Mouse (Mus musculus) cerebellum, adult 8-10 months (tissue): ENCODE results near the gene Bpi.

Experiments
- DNase-seq: peaks from one replicate; pipeline ENCODE4 v3.0.0; 2022

Gene Bpi

GRCm38 (mm10) chr2:158258005-158258418 lies at the start of gene Bpi:
Gene Bpi, plus strand, starts transcription at chr2:158258094.
- DNase-seq, result no peak

- DNase-seq, result no peak
Measured at GRCm38 (mm10) chr2:158209776-158210175, 48.1 kb upstream of the Bpi start.

- DNase-seq, result peak; percentile 41
Measured at GRCm38 (mm10) chr2:158210503-158210902, 47.4 kb upstream of the Bpi start.

DNA sequence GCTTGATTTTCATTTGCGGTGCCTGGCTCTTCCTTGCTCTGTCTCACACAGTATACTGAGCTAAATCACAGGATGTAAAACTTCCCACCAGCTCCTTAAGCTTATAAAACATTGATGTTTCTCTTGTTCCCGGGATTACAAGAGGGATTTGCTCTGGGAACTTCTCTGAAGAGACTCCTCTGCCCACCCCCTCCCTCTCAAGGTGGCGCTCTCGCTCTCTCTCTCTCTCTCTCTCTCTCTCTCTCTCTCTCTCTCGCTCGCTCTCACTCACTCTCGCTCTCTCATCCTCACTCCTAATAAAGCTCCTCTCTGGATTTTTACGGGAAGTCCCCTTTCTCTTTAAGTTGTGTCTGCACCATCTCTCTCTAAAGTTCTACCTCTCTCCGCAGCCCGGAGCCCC lies 46.9 kb upstream of the Bpi start:
- DNase-seq, result no peak

DNA sequence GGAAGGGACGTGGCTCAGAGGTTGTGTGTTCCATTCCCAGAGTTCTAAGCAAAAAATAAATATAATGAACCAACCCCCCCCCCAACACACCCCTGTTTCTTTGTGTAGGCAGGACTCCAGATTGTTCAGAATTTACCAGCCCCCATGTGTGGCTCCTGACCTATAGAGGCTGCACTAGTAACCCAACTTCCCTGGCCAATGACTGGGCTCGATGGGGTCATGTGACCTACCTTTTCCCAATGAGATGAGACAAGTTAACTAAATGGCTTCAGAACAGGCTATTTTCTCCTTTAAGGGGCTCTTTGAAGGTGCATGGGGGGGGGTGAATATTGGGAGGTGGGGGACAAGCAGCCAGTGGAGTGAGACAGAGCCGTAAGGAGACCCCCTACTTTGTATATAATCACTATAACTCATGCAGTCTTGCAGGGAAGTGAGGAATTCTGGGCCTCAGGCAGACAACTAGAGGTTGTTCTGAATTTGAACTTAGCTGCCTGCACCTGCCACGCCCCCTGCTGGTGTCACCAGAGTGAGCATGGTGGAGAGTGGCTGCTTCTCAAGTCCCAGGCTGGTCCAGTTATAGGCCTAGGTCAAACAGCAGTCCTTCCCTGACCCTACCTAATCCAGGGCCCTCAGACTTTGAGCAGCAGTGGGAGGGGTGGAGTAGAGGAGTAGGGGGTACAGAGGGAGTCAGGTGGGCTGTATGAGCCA lies 46.0 kb upstream of the Bpi start:
- no peak for DNase-seq

DNA sequence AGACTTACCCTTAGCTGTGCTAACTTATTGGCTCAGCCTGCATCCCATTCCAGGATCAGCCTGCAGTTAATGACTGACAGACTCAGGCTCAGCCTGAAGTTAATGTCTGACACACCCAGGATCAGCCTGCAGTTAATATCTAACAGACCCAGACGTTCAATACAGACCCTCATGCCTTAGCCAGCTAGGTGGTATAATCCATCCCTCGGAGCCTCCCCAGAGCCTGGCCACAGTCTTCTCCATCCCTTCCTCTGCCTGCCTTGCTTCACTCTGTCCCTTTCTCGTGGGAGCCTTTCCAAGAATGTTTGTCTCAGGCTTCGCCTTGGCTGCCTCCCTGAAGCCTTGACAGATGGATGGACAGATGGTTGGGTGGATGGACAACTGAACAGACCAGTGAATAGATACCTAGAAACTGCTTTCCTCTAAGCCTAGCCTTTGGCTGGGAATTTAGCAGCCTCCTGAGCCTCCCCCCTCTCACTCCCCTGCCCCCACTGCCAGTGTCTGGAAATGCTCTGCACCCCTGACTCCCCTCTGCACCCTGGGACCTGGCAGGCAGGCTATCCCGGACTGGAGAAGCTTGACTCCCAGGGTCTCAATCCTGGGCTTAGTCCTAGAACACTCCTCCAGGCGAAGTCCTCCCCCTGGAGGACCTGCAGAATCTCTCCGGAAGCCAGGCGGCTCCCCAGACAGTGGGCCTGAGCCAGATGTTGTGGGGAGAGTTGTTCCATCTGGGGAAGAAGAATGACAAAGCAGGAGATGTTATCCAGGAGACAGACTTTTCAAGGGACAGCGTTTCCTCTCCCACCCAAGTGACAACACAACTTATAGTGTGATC lies 42.4 kb upstream of the Bpi start:
- DNase-seq, result peak; percentile 86

DNA sequence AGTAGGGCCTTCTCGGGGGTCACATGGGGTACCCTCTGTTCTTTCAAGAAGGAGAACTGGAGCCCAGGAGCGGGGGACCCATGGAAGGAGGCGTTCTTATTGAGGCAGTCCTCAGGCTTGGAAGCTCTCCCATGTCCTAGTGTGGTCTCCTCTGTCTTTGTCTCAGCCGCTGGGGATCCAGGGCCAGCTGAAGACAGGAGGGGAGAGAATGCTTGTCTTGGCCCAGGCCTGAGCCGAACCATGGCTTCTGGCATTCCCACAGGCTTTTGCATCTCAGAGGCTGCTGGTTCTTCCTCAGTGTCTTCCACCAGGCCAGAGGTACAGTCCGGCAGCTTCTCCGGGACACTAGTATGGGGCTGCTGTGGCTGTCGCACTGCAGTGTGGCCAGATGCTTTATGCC lies 41.4 kb upstream of the Bpi start:
- no peak for DNase-seq

DNA sequence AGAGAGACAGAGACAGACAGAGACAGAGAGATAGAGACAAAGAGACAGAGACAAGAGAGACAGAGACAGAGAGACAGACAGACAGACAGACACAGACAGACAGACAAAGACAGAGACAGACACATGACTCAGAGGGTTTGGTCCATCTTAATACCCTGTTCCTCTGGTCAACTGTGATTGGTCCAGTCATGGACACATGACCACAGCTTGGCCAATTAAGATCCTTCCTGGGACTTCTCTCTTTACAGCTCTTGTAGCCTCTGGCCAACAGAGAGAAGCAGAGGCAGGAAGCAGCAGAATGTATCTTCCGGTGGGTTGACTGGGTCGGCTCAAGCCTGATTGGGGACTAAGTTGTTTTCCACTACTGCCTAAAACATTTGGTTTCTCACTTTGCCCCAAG lies 38.3 kb upstream of the Bpi start:
- DNase-seq, result no peak

- no peak for DNase-seq
Measured at GRCm38 (mm10) chr2:158221446-158222084, 36.3 kb upstream of the Bpi start.

GRCm38 (mm10) chr2:158222664-158223063 lies 35.2 kb upstream of the Bpi start:
- DNase-seq, result no peak

- DNase-seq, result no peak
Measured at GRCm38 (mm10) chr2:158223497-158223896, 34.4 kb upstream of the Bpi start.

DNA sequence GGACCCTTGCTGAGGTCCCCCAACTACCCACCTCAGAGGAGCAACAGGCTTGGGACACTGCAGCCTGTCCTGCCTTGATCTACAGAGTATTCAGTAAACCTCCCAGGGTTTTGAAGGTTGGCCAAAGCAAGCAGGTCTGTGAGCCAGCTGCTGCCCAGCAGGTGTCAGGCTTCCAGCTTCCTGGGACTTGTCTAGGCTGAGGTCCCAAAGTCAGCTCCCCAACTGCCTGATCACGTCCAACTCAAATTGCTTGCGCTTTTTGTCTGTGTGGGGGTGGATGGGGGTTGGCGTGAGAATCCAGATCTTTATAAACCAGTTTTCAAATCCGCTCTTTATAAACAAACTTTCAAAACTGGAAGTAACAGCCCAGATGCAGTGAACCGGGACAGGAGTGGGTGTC lies 32.6 kb upstream of the Bpi start:
- DNase-seq, result no peak

GRCm38 (mm10) chr2:158228670-158229502 lies 29.0 kb upstream of the Bpi start, which contains the start of gene D630003M21Rik:
Gene D630003M21Rik, minus strand, starts transcription at chr2:158229222.
- no peak for DNase-seq

GRCm38 (mm10) chr2:158229503-158229892 lies 28.4 kb upstream of the Bpi start:
- DNase-seq, result no peak

- no peak for DNase-seq
Measured at GRCm38 (mm10) chr2:158230617-158231016, 27.3 kb upstream of the Bpi start.

GRCm38 (mm10) chr2:158231071-158231470 lies 26.8 kb upstream of the Bpi start:
- DNase-seq, result no peak

DNA sequence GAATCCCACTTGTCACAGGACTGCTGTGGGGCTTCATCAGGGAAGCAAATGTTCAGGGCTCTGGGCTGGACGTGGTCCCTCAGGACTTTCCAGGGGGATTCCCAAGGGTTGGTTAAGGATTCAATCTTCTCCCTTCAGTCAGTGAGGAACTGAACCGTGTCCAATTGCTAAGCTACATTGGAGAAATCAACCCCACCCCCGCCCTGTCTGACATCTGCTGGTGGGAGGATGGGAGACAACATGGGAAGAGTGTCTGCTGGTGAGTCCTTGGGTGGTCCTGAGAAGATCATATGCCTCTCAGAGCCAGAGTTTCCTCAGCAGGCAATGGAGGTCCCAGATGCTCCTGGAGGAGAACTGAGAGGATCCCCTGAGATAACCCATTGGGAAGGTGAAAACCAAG lies 25.5 kb upstream of the Bpi start:
- no peak for DNase-seq

DNA sequence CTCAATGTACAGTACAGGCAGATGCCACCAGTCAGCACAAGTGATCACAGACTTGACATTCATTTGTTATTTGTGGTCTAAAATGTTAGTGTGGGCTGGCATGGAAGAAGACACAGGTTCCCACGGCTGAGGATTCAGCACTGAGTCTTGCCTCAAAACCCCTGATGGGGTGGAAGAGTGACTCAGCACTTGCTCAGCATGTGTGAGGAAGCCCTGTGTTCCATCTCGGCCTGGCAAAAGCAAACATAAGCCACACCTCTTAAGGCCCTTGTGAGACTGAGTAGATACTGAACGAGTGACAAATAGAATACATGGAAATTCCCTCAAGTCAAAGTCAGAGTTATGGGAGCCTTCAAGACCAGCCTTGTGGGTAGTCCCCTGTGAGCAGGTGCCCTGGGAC lies 24.8 kb upstream of the Bpi start:
- DNase-seq, result no peak

GRCm38 (mm10) chr2:158236698-158237097 lies 21.2 kb upstream of the Bpi start:
- no peak for DNase-seq

DNA sequence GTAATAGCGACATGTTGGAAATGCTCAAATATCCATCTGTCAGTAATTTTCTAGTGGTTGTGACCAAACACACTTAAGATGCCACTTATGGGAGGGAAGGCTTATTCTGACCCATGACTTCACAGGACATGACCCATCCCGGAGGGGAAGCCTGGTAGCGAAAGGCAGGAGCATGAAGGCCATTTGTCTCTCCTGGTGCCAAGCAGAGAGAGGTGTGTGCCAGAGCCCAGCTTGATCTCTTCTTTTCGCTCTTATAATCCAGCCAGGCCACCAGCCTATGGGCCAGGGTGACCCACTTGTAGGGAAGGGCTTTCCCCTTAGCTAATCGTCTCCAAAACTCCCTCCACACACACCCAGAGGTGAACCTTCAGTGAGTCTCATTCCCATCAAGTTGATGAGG lies 19.8 kb upstream of the Bpi start:
- no peak for DNase-seq

DNA sequence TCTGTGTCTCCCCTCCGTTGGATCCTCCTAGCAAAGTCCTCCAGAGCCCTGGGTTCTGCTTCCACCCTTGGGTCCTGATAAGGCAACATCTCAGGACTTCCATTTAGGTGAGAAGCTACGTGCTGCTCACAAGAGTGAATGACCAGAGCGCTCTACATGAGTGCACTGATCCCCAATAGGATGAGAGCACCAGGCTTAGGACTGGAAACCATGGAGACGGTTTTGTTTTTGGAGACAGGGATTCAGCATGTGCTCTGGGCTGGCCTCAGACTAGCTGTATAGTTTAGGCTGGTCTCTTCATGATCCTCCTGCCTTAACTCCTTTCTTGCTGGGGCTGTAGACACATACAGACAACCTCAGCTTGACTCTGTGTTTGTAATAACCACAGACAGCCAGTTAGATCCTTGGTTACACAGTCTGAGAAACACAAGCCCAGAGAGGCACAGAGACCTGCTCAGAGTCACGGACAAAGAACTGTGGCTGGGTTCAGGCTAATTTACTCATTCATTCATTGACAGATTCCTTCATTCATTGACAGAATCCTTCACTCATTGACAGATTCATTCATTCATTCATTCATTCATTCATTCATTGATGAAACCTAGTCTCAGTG lies 16.7 kb upstream of the Bpi start:
- no peak for DNase-seq

DNA sequence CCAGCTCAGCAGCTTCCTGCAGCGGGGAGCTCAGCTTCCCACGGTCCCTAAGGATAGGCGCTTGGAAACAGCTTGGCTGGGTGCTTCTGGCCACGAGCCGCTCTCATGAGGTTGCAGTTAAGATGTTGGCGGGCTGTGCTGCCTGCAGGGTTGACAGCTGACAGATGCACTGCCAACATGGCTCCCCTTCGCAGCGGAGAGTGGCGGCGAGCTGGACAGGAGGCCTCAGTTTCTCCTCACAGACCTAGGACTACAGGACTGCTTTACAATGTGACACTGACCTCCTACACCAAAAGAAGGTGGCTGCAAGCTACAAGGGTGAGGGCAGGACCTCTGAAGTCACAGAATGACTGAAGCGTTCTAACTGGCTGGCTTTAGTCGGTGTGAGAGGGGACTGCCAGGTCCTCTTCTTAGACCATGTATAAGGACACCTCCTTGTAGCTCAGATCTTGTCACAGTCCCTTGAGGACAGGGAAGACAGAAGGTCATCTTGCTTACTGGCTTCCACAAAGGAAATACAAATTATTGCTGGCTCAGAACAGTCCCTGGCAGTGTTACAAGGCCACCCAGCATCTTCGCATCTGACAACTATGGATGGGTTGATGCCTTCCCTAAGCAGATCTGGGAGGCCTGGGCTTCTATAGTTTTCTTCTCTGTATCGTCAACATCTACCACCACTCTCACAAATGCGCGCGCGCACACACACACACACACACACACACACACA lies 15.6 kb upstream of the Bpi start:
- DNase-seq, result peak; percentile 60
